Mouse (Mus musculus): ENCODE measurements at regions not wholly inside any gene's neighbourhood (a gene's known extent, or its start where the extent isn't known, plus 50 kb on each side); places are given as distances from the start of the nearest gene placed in this dataset.
"Not testable (repeated sequence)": the region's sequence is repeated elsewhere in the genome, so short reads cannot be mapped to it uniquely, and the experiment has no call there.

GRCm38 (mm10) chr3:78573299-78573698 is 713.0 kb downstream of the Rapgef2 start:
- no peak for DNase-seq (ENCODE audit: low spot score in 2 of 2)

- DNase-seq (ENCODE audit: low spot score in 2 of 2): not testable (repeated sequence)
Observed at GRCm38 (mm10) chr3:78564926-78565325, 721.4 kb downstream of the Rapgef2 start.
